ENCODE assay signal across 7 mouse cellular contexts in genomic region chr19:36083262-36084225, GRCm38 (mm10). TPM values are rescaled to one million over a fixed set of nuclear protein-coding genes. Genes with fewer than 3 reads are reported as not detected.
DNase-seq lines count a peak whose midpoint lies in the region; ATAC-seq lines count a peak whose summit lies in the region.

Gene Rpp30, plus strand, starts transcription at chr19:36083716.

- peak within 1 kb of the TSS; percentile 70 for H3K9ac ChIP-seq in embryonic facial prominence, embryonic 11.5 days (replicated peaks; ENCODE audit: low read length)
- H3K9ac ChIP-seq in midbrain, embryonic 13.5 days (replicated peaks): peak within 1 kb of the TSS; percentile 79

- WGBS in embryonic facial prominence, embryonic 11.5 days: 2% methylated on average over 34 of the region's 34 CpGs
- 3% methylated on average over 34 of the region's 34 CpGs for WGBS in limb, embryonic 10.5 days
- 2% methylated on average over 34 of the region's 34 CpGs for WGBS in midbrain, embryonic 13.5 days

- peak within 1 kb of the TSS; percentile 60 for H3K4me2 ChIP-seq in embryonic facial prominence, embryonic 11.5 days (ENCODE audit: low read depth, low read length)
- H3K4me2 ChIP-seq in midbrain, embryonic 13.5 days (replicated peaks): peak within 1 kb of the TSS; percentile 82

- no peaks in the 10 kb centered on the region for H3K36me3 ChIP-seq in embryonic facial prominence, embryonic 11.5 days (replicated peaks; ENCODE audit: control insufficient read depth, insufficient read depth, low read depth, low read length)
- peaks cover 19% of the 10 kb centered on the region for H3K36me3 ChIP-seq in limb, embryonic 10.5 days
- peaks cover 13% of the 10 kb centered on the region for H3K36me3 ChIP-seq in midbrain, embryonic 13.5 days

- no peak within 1 kb of the TSS for H3K27ac ChIP-seq in embryonic facial prominence, embryonic 11.5 days (replicated peaks; ENCODE audit: low read depth, low read length)
- peak within 1 kb of the TSS; percentile 83 for H3K27ac ChIP-seq in limb, embryonic 10.5 days
- H3K27ac ChIP-seq in midbrain, embryonic 13.5 days: 0 out of 2 replicates have a peak within 1 kb of the TSS, but pooled peaks have one; percentile 44

- DNase-seq in adrenal gland, postnatal 14 days: peak; percentile 91
- DNase-seq in embryonic facial prominence, embryonic 11.5 days (ENCODE audit: low spot score): peak; percentile 93
- peak; percentile 85 for DNase-seq in kidney, adult 11 months
- peak; percentile 87 for DNase-seq in limb, embryonic 10.5 days (ENCODE audit: low spot score)
- peak; percentile 70 for DNase-seq in spleen, adult 12 weeks (ENCODE audit: low spot score)

- peak; percentile 92 for ATAC-seq in embryonic facial prominence, embryonic 11.5 days (replicated peaks; ENCODE audit: insufficient number of reproducible peaks, low FRiP score, low TSS enrichment, low read depth)
- ATAC-seq in granulocyte monocyte progenitor cell, adult 5-6 weeks (replicated peaks; ENCODE audit: poor library complexity, severe bottlenecking): peak; percentile 95
- peak; percentile 96 for ATAC-seq in midbrain, embryonic 13.5 days

- H3K27me3 ChIP-seq in embryonic facial prominence, embryonic 11.5 days (ENCODE audit: control insufficient read depth, insufficient read depth, low read length): no peaks in the 10 kb centered on the region
- no peaks in the 10 kb centered on the region for H3K27me3 ChIP-seq in limb, embryonic 10.5 days (ENCODE audit: low read depth, poor library complexity, severe bottlenecking)
- H3K27me3 ChIP-seq in midbrain, embryonic 13.5 days: no peaks in the 10 kb centered on the region

- no peaks in the 10 kb centered on the region for H3K4me1 ChIP-seq in embryonic facial prominence, embryonic 11.5 days (ENCODE audit: control insufficient read depth, insufficient read depth, low read length)
- H3K4me1 ChIP-seq in limb, embryonic 10.5 days: peaks cover 7% of the 10 kb centered on the region
- peaks cover 15% of the 10 kb centered on the region for H3K4me1 ChIP-seq in midbrain, embryonic 13.5 days (replicated peaks)

- no peaks in the 10 kb centered on the region for H3K9me3 ChIP-seq in embryonic facial prominence, embryonic 11.5 days (replicated peaks; ENCODE audit: control insufficient read depth, low read length)
- no peaks in the 10 kb centered on the region for H3K9me3 ChIP-seq in limb, embryonic 10.5 days (replicated peaks)
- no peaks in the 10 kb centered on the region for H3K9me3 ChIP-seq in midbrain, embryonic 13.5 days

- peak within 1 kb of the TSS; percentile 63 for H3K4me3 ChIP-seq in embryonic facial prominence, embryonic 11.5 days (ENCODE audit: low read depth, low read length)
- peak within 1 kb of the TSS; percentile 86 for H3K4me3 ChIP-seq in limb, embryonic 10.5 days
- H3K4me3 ChIP-seq in midbrain, embryonic 13.5 days (replicated peaks): peak within 1 kb of the TSS; percentile 86

RNA-seq across cellular contexts. Expression of gene Rpp30, which starts in this region (rescaled TPM):
- total RNA-seq in adrenal gland, postnatal 14 days (2021): 17.7 and 18.3 TPM in 2 replicates
- 98.2 and 118 TPM in 2 replicates for polyA plus RNA-seq in embryonic facial prominence, embryonic 11.5 days (2014; fragmentation: Nextera tagmentation; extraction: Ambion mirVana)
- 35.1 and 57.5 TPM in 2 replicates for total RNA-seq in granulocyte monocyte progenitor cell, adult 5-6 weeks (2014; fragmentation: Nextera tagmentation)
- 60.8 and 64.7 TPM in 2 replicates for total RNA-seq in granulocyte monocyte progenitor cell, adult 5-6 weeks (2017)
- 99.7 and 104 TPM in 2 replicates for polyA plus RNA-seq in limb, embryonic 10.5 days (2016; fragmentation: Nextera tagmentation; extraction: Ambion mirVana)
- 87.3 and 94.2 TPM in 2 replicates for polyA plus RNA-seq in midbrain, embryonic 13.5 days (2015; fragmentation: Nextera tagmentation; extraction: Ambion mirVana)
